Mouse (Mus musculus): ENCODE measurements around the gene Tpp2. TPM values are rescaled to one million over a fixed set of nuclear protein-coding genes. Genes with fewer than 3 reads are reported as not detected.

The Tpp2 gene
- polyA plus RNA-seq, 1 experiment: 35.4 TPM

GRCm38 (mm10) chr1:43902855-43903254 is 30.6 kb upstream of the Tpp2 start:
- Histone ChIP-seq H3K36me3 (ENCODE audit: control insufficient read depth, insufficient read depth, low read length) (no peaks in the 10 kb centered on the region), H3K27me3 (ENCODE audit: control insufficient read depth, insufficient read depth, low read length) (no peaks in the 10 kb centered on the region), H3K27ac (ENCODE audit: control insufficient read depth, insufficient read depth, low read depth, low read length) (no peak overlapping the region), H3K4me1 (ENCODE audit: control insufficient read depth, insufficient read depth, low read length) (peaks cover 4% of the 10 kb centered on the region), H3K4me3 (ENCODE audit: control insufficient read depth, low read depth, low read length) (no peak overlapping the region)
- TF ChIP-seq POLR2A (IDR thresholded peaks at IDR 0.05; ENCODE audit: control insufficient read depth, low read depth, low read length) (no peak), CTCF (IDR thresholded peaks at IDR 0.05; ENCODE audit: control insufficient read depth, insufficient read depth, insufficient replicate concordance, low read depth, low read length) (no peak)

- no peak overlapping the region for H3K27ac ChIP-seq (ENCODE audit: control insufficient read depth, insufficient read depth, low read depth, low read length)
- no peak overlapping the region for H3K4me3 ChIP-seq (ENCODE audit: control insufficient read depth, low read depth, low read length)
- no peaks in the 10 kb centered on the region for H3K4me1 ChIP-seq (ENCODE audit: control insufficient read depth, insufficient read depth, low read length)
- TF ChIP-seq CTCF (IDR thresholded peaks at IDR 0.05; ENCODE audit: control insufficient read depth, insufficient read depth, insufficient replicate concordance, low read depth, low read length) (no peak), POLR2A (IDR thresholded peaks at IDR 0.05; ENCODE audit: control insufficient read depth, low read depth, low read length) (no peak)
- no peaks in the 10 kb centered on the region for H3K36me3 ChIP-seq (ENCODE audit: control insufficient read depth, insufficient read depth, low read length)
- no peaks in the 10 kb centered on the region for H3K27me3 ChIP-seq (ENCODE audit: control insufficient read depth, insufficient read depth, low read length)
Measured at GRCm38 (mm10) chr1:43915428-43915827, 18.0 kb upstream of the Tpp2 start.

- H3K4me1 ChIP-seq (ENCODE audit: control insufficient read depth, insufficient read depth, low read length): no peaks in the 10 kb centered on the region
- TF ChIP-seq CTCF (IDR thresholded peaks at IDR 0.05; ENCODE audit: control insufficient read depth, insufficient read depth, insufficient replicate concordance, low read depth, low read length) (no peak), POLR2A (IDR thresholded peaks at IDR 0.05; ENCODE audit: control insufficient read depth, low read depth, low read length) (no peak)
- H3K36me3 ChIP-seq (ENCODE audit: control insufficient read depth, insufficient read depth, low read length): no peaks in the 10 kb centered on the region
- no peak overlapping the region for H3K27ac ChIP-seq (ENCODE audit: control insufficient read depth, insufficient read depth, low read depth, low read length)
- H3K27me3 ChIP-seq (ENCODE audit: control insufficient read depth, insufficient read depth, low read length): no peaks in the 10 kb centered on the region
- no peak overlapping the region for H3K4me3 ChIP-seq (ENCODE audit: control insufficient read depth, low read depth, low read length)
Measured at GRCm38 (mm10) chr1:43916854-43917253, 16.6 kb upstream of the Tpp2 start.

- no peaks in the 10 kb centered on the region for H3K4me1 ChIP-seq (ENCODE audit: control insufficient read depth, insufficient read depth, low read length)
- H3K27me3 ChIP-seq (ENCODE audit: control insufficient read depth, insufficient read depth, low read length): no peaks in the 10 kb centered on the region
- peak overlapping the region; percentile 99 for H3K27ac ChIP-seq (ENCODE audit: control insufficient read depth, insufficient read depth, low read depth, low read length)
- no peaks in the 10 kb centered on the region for H3K36me3 ChIP-seq (ENCODE audit: control insufficient read depth, insufficient read depth, low read length)
- peak overlapping the region; percentile 99 for H3K4me3 ChIP-seq (ENCODE audit: control insufficient read depth, low read depth, low read length)
- TF ChIP-seq CTCF (IDR thresholded peaks at IDR 0.05; ENCODE audit: control insufficient read depth, insufficient read depth, insufficient replicate concordance, low read depth, low read length) (no peak), POLR2A (IDR thresholded peaks at IDR 0.05; ENCODE audit: control insufficient read depth, low read depth, low read length) (no peak)
Measured at GRCm38 (mm10) chr1:43934416-43934810, 966 bp downstream of the Tpp2 start.

- no peaks in the 10 kb centered on the region for H3K36me3 ChIP-seq (ENCODE audit: control insufficient read depth, insufficient read depth, low read length)
- no peaks in the 10 kb centered on the region for H3K4me1 ChIP-seq (ENCODE audit: control insufficient read depth, insufficient read depth, low read length)
- H3K4me3 ChIP-seq (ENCODE audit: control insufficient read depth, low read depth, low read length): no peak overlapping the region
- TF ChIP-seq POLR2A (IDR thresholded peaks at IDR 0.05; ENCODE audit: control insufficient read depth, low read depth, low read length) (no peak), CTCF (IDR thresholded peaks at IDR 0.05; ENCODE audit: control insufficient read depth, insufficient read depth, insufficient replicate concordance, low read depth, low read length) (no peak)
- no peaks in the 10 kb centered on the region for H3K27me3 ChIP-seq (ENCODE audit: control insufficient read depth, insufficient read depth, low read length)
- no peak overlapping the region for H3K27ac ChIP-seq (ENCODE audit: control insufficient read depth, insufficient read depth, low read depth, low read length)
Measured at GRCm38 (mm10) chr1:43939310-43939709, 5.9 kb downstream of the Tpp2 start.

GRCm38 (mm10) chr1:43941476-43942217 is 8.2 kb downstream of the Tpp2 start:
- TF ChIP-seq CTCF (IDR thresholded peaks at IDR 0.05; ENCODE audit: control insufficient read depth, insufficient read depth, insufficient replicate concordance, low read depth, low read length) (no peak), POLR2A (IDR thresholded peaks at IDR 0.05; ENCODE audit: control insufficient read depth, low read depth, low read length) (no peak)
- Histone ChIP-seq H3K36me3 (ENCODE audit: control insufficient read depth, insufficient read depth, low read length) (no peaks in the 10 kb centered on the region), H3K27ac (ENCODE audit: control insufficient read depth, insufficient read depth, low read depth, low read length) (no peak overlapping the region), H3K27me3 (ENCODE audit: control insufficient read depth, insufficient read depth, low read length) (no peaks in the 10 kb centered on the region), H3K4me1 (ENCODE audit: control insufficient read depth, insufficient read depth, low read length) (no peaks in the 10 kb centered on the region), H3K4me3 (ENCODE audit: control insufficient read depth, low read depth, low read length) (no peak overlapping the region)

GRCm38 (mm10) chr1:43942814-43943213 is 9.4 kb downstream of the Tpp2 start:
- Histone ChIP-seq H3K36me3 (ENCODE audit: control insufficient read depth, insufficient read depth, low read length) (no peaks in the 10 kb centered on the region), H3K27me3 (ENCODE audit: control insufficient read depth, insufficient read depth, low read length) (no peaks in the 10 kb centered on the region), H3K4me1 (ENCODE audit: control insufficient read depth, insufficient read depth, low read length) (no peaks in the 10 kb centered on the region), H3K27ac (ENCODE audit: control insufficient read depth, insufficient read depth, low read depth, low read length) (no peak overlapping the region), H3K4me3 (ENCODE audit: control insufficient read depth, low read depth, low read length) (no peak overlapping the region)
- TF ChIP-seq CTCF (IDR thresholded peaks at IDR 0.05; ENCODE audit: control insufficient read depth, insufficient read depth, insufficient replicate concordance, low read depth, low read length) (no peak), POLR2A (IDR thresholded peaks at IDR 0.05; ENCODE audit: control insufficient read depth, low read depth, low read length) (no peak)
